Mouse (Mus musculus): ENCODE results near the gene Ube4b.

Gene Ube4b

DNA sequence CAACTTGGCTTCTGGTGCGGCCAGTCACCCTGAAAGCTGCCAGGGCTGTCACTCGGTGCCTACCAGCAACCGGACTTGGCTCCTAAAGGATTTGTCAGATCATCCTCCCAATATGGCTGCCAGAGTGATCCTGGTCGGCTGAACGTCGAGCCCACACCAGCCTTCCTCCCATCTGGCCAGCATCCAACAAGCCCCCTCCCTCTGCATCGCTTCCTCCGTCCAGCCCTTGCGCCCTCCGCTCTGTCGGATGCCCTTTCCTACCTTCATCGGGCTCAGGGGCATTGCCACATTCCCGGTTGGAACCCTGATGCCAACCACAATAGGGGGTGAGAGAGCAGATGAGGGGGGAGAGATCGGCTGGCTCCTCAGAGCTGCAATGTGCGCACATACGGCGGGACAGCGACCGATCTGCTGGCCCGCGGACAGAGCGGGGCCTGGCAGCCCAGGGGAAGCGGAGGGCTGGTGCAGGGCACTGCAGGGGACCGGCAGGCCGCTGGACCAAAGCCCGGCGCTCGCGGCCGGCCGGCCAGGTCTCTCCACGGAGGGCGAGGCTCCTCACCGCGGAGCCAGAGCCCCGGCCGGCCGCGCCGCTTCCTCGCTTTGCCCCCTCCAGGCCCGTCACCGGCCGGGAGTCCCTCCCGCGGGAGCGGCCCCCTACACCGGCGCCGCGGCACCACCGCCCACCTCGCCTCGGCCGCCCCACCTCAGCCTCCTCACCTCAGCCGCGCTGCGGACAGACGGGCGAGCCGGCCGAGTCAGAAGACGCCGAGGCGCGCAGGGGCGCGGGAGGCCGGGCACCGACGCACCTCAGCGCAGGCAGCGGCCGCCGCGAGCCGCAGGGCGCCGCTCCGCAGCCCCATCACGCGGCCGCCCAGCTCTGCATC lies 119.6 kb downstream of the Ube4b start:
- DNase-seq (ENCODE audit: low spot score), result peak; percentile 79

DNA sequence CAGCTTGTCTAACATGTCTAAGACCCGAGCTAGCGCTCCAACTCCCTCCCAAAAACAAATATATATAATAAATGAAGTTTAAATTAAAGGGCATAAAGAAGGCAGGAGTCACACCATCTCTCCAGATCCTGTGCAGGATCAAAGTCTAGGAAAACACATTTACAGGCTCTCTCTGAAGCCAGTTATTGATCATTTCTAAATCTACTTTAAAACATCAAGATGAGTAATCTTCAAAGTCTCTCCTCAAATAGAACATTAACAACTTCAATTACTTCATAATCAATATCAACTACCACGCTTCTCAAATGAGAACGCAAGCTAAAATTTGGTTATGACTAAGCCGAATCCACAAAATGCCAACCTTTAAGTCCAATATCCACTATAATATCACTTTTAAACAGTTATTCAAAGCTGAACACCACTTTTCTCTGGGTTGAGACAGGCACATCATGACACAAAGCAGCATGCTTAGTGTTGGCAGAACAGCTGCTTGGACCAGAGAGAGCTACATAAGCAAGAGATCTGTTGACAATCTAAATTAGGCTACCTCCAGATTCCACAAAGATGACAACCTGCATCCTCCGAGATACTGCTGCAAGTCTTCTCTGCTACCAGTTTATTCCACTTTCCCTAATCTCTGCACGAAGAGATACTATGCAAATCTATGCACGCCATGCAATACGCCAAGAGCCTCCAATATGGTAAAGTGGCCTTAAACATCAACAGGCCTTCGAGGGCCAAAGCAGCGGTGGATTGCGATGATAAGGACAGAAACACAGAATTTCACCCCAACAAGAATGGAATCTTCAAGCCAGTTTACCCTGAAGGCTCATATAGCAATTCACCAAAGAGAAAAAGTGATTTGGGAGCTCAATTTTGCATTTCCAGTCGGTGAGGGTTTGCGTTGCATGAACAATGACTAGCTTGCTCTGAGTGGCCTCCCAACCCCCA lies 120.5 kb downstream of the Ube4b start:
- no peak for DNase-seq (ENCODE audit: low spot score)

DNA sequence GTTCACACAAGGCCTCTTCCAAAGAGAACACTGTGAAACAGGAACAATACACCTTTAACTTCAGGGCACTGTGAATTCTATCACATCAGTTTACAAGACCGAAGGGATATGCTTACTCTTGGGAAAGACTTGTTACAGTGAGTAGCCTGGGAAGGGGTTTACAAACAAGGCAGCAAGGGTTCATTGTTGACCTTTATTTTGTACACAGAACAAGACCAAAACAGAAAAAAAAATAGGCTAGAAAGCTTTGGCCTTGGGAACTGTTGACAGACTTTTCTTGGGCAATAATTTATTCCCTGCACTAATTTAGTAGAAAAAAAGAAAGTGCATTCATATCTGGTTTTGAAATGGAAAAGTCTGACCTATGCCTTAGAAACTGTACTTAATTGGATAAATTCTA lies 122.1 kb downstream of the Ube4b start:
- DNase-seq (ENCODE audit: low spot score), result no peak

DNA sequence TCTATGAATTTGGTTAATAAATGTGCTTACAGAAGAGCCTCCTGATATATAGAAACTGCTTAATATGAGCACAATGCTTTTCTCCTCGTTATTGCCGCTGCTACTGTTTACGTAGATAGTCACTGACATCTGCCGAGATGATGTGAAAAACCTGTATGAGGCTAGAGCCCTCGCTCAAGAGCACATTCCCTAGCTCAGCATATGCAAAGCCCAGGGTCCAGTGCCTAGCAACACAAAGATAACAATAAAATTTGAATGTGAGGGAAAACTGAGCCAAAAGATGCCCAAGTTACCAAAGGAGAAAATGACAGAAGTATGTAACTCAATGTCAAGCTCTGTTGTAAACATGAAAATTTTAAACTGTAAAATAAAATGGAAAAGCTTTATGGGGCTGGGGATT lies 123.0 kb downstream of the Ube4b start:
- no peak for DNase-seq (ENCODE audit: low spot score)

DNA sequence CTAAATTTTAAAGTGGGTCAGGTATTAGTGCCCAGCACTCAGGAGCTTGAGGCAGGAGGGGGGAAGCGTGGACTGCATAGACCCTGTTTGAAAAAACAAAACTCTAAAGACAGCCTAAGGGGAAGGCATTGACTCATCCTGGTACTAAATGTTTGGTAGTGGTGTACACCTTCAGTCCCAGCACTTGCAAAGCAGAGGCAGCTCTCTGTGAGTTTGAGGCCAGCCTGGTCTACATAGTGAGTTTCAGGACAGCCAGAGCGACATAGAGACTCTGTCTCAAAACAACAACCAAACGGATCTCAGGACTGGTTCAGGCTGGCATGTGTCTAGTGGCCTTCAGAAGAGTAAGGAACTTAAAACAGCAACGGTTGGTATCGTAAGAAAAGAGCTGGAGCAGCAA lies 123.8 kb downstream of the Ube4b start:
- DNase-seq (ENCODE audit: low spot score), result no peak

DNA sequence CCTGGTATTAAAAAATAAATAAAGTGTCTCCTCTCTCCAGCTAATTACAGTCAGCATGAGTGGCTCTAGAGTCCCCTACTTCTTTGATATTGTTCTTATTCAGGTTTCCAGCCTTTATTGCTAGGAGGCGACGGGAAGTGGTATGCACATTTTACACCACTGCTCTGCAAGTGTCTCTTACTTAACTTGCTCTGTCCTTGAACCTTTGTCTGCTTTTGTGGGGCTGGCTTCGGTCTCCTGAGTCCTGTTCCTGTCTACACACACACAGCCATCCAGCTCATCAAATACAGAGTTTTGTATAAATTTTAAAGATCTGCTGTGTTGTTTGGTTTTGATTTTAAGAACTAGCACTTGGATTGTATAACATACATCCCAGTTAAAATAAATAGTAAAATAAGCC lies 124.4 kb downstream of the Ube4b start:
- DNase-seq (ENCODE audit: low spot score), result no peak

DNA sequence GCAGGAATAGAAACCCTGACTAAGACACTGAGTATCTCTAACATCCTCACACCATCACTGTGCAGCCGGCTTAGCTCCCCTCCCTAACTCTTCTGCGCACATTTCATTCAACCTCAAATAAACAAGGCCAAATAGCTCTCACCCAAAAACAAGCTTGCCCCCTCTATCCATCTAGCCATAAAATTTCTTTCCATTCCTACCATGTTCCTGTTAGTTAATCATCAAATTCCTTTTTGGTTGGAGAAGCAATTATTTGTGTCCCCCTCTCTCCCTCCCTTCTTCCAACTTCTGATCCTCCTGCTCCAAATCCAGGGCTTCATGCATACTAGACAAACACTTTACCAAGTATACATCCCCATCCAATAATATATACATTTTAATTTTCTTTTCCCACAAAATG lies 130.0 kb downstream of the Ube4b start:
- no peak for DNase-seq (ENCODE audit: low spot score)

DNA sequence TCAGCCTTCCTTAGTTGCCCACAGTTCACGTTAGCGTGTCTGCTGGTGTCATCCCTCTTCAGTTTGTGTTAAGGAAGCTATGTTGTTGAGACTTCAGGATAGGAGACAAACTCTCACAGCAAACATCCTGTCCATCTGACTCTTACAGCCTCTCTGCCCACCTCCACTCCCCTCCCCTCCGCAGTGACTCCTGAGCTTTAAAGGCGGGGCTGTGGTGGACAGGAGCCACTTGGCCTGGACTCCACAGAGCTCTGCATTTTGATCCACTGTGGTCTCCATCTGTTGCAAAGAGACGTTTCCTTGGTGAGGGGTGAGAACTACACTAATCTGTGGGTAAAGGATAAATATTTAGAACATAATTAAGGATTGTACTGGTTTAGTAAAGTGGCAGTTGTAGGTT lies 133.6 kb downstream of the Ube4b start:
- DNase-seq (ENCODE audit: low spot score), result no peak

DNA sequence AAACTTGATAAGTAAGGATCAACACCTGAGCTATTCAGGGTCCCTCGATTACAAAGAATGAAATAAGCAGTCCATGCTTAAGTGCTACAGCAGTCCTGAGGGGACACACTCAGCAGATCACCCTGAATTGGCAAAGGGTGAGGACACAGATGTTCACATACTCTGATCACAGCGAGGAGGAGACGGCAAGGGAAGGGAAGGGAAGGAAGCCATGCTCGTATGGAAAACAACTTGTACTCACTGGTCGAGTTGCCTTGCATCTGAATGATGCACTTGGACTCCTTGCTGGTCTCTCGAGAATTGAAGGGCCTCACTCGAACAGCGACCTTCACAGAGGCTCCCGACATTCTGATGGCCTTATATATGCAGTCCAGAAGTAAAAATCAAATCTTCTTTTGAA lies 135.5 kb downstream of the Ube4b start:
- DNase-seq (ENCODE audit: low spot score), result no peak

DNA sequence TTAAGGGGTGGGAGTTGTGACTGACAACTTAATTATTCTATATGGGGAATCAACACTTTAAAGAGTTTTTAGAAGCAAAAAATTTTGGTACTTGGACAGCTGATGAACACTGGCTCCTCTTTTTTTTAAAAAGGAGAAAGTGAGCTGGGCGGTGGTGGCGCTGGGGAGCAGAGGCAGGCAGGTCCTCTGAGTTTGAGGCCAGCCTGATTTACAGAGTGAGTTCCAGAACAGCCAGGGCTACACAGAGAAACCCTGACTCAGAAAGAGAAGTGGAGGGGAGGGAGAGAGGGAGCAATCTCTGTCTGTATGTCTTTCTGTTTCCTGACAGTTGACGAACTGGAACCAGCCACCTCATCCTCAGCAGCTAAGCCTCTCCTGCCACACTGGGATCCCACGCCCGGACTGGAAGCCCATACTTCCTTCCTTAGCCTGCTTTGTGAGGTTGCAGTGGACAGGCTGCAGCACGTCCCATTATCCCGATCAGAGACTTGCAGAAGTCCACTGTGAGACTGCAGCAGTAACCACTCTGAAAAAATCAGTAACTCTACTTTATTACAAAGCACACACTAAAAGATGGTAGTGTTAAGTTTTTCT lies 136.3 kb downstream of the Ube4b start:
- no peak for DNase-seq (ENCODE audit: low spot score)

DNA sequence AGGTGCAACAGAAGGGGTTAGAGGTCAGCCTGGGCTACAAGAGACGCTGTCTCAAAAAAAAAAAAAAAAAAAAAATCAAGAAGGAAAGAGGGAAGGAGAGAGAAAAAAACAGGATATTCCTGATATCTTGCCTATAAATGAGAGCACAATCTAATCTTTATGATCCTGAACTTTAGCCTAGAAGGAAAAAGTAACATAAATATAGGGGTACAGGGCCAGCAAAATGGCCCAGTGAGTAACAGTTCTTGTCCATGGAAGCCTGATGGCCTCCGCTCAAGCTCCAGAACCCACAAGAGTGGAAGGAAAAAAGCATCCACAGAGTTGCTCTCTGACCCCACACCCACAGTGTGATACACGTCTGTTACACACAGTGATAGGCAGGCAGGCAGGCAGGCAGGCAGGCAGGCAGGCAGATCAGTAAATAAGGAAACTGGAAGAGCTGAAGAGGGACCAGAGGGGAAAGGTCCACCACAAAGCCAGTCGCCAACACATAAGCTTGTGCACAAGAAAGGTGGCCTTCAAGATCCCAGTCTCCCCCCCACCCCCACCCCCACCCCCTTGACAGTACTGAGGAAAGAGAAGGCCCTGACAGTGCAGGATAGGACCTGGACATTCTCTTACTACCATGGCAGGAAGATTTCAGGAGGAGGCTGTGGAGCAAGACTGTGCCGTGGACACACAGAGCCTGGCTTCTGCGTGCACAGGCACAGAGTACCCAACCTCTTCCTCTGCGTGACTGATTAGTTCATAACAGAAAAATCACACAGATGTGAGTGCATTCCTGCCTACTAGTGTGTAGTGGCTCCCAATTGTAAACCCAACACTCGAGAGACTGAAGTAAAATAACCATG lies 140.0 kb downstream of the Ube4b start:
- DNase-seq (ENCODE audit: low spot score), result no peak

DNA sequence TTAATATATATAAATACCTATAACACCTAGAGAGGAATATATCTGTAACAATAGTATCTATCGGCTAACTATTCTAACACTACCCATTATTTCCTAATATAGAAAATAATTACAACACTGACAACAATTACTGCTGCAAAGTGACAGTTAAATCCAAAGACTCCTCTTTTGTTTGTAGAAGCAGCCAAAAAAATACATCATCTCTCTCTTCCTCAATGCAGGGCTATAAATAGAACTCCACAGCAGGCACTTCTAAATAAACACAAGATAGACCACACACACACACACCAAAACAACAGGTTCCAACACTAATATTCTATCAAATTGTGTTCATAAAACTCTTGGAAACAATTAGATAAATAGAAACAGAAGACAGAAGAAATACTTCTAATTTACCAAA lies 140.9 kb downstream of the Ube4b start:
- no peak for DNase-seq (ENCODE audit: low spot score)

DNA sequence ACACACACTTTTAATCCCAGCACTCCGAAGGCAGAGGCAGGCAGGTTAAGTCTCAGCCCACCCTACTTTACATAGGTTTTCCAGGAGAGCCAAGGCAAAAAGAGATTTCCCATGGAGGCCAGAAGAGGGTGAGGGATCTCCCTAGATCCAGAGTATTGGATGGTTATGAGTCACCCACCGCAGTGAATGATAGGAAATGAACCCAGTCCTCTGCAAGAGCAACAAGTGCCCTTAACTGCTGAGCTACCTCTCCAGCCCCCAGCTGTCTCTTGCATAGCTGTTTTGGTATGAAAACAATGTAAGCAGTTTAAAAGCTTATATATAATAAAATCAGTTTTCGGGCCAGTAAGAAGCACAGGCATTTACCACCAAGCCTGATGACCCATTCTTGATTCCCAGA lies 143.5 kb downstream of the Ube4b start:
- DNase-seq (ENCODE audit: low spot score), result no peak

DNA sequence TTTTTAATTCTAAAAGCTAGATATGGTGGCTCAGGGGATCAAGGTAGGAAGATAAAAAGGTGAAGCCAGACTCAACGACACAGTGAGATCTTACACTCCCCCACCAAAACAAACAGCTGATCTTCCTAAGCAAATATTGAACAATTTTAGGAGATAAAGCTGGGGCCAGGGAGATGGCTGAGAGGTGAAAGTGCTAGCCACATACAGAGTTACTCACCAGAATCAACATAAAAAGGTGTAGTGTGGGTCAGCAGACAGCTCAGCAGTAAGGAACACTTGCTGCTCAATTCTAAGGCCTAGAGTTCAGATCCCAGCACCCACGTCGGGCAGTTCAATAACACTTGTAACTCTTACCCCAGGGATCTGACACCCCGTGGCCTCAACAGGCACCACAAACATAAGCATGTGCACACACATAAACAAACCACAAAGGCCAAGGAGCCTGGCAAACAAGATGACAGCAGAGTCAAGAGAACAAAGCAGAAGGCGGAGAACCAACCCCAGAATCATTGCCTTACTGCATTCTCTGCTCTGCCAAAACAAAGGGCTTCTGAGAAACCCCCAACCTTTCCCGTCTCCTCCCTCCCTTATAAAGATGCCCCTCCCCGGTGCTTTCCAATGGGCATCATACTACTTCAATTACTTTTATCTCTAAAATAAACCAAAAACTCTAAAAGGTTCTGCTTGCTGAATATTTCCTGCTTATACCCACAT lies 144.4 kb downstream of the Ube4b start:
- no peak for DNase-seq (ENCODE audit: low spot score)
